Mouse (Mus musculus) MEL (cell line): ENCODE results near the gene Zfp324. TPM values are rescaled to one million over a fixed set of nuclear protein-coding genes. Genes with fewer than 3 reads are reported as not detected.
A peak's percentile ranks its signal among the peaks of the same experiment; 100 is the strongest.

Source experiments
- DNase-seq: peaks from one replicate; pipeline ENCODE4 v3.0.0; 2011; ENCODE audit warnings: low read depth, low spot score
- H3K27ac ChIP-seq: 2 replicates; pipeline ENCODE4 v1.5.1; 2012; ENCODE audit warnings: low read depth, mild to moderate bottlenecking, control low read depth, low read length, moderate library complexity; ENCODE audit not compliant: control insufficient read depth
- H3K27me3 ChIP-seq, 2 experiments: fragments of 150-350 bp in 1 of 2; sonication (generic) in 1 of 2; 2 replicates each; pipeline ENCODE4 v1.6.1; 2012; ENCODE audit warnings: low read length in 2 of 2, mild to moderate bottlenecking in 2 of 2, improper control_type of control experiment in 1 of 2, moderate library complexity in 1 of 2; ENCODE audit not compliant: insufficient read depth in 2 of 2, control insufficient read depth in 1 of 2
- H3K36me3 ChIP-seq, 2 experiments: 2 replicates each; pipeline ENCODE4 v1.6.1; 2012 to 2014; ENCODE audit warnings: low read length in 2 of 2, improper control_type of control experiment in 1 of 2, inconsistent platforms in 1 of 2, mild to moderate bottlenecking in 1 of 2; ENCODE audit not compliant: insufficient read depth in 2 of 2, control insufficient read depth in 1 of 2
- H3K4me1 ChIP-seq, 2 experiments: fragments of 150-350 bp in 1 of 2; sonication (generic) in 1 of 2; 2 replicates each; pipeline ENCODE4 v1.6.1; 2012; ENCODE audit warnings: low read length in 2 of 2, improper control_type of control experiment in 1 of 2, mild to moderate bottlenecking in 1 of 2; ENCODE audit not compliant: insufficient read depth in 2 of 2, control insufficient read depth in 1 of 2
- H3K4me3 ChIP-seq, 2 experiments: fragments of 150-350 bp in 1 of 2; sonication (generic) in 1 of 2; 2 replicates each; pipeline ENCODE4 v1.5.1; 2012; ENCODE audit warnings: low read depth in 2 of 2, low read length in 2 of 2, mild to moderate bottlenecking in 2 of 2, moderate library complexity in 2 of 2, control low read depth in 1 of 2, improper control_type of control experiment in 1 of 2; ENCODE audit not compliant: control insufficient read depth in 1 of 2, insufficient read depth in 1 of 2
- H3K79me2 ChIP-seq: 2 replicates; pipeline ENCODE4 v1.6.1; 2012; ENCODE audit warnings: mild to moderate bottlenecking, low read length, moderate library complexity; ENCODE audit not compliant: control insufficient read depth, poor library complexity, insufficient read depth
- H3K9ac ChIP-seq: 2 replicates; pipeline ENCODE4 v1.6.1; 2012; ENCODE audit warnings: low read depth, mild to moderate bottlenecking, control low read depth, low read length, moderate library complexity; ENCODE audit not compliant: control insufficient read depth, poor library complexity, severe bottlenecking
- H3K9me3 ChIP-seq: fragments of 150-350 bp; sonication (generic); replicated peaks from 2 replicates; pipeline ENCODE4 v1.6.1; 2012; ENCODE audit warnings: mild to moderate bottlenecking, low read length, improper control_type of control experiment, moderate library complexity; ENCODE audit not compliant: insufficient read depth
- BHLHE40 ChIP-seq: IDR thresholded peaks from 2 replicates; pipeline ENCODE4 v1.6.1; 2012; ENCODE audit warnings: low read depth, mild to moderate bottlenecking, inconsistent platforms, low read length, improper control_type of control experiment, borderline replicate concordance
- CHD1 ChIP-seq: IDR thresholded peaks from 2 replicates; pipeline ENCODE4 v1.6.1; 2012; ENCODE audit warnings: low read depth, mild to moderate bottlenecking, inconsistent platforms, low read length, improper control_type of control experiment
- CHD2 ChIP-seq: IDR thresholded peaks from 2 replicates; pipeline ENCODE4 v1.6.1; 2011; ENCODE audit warnings: low read length, improper control_type of control experiment
- CTCF ChIP-seq, 3 experiments: IDR thresholded peaks in 2 of 3; conservative IDR thresholded peaks in 1 of 3; 2 replicates each; pipeline ENCODE4 v1.5.1; 2011 to 2012; ENCODE audit warnings: low read length in 3 of 3, low read depth in 2 of 3, mild to moderate bottlenecking in 2 of 3, improper control_type of control experiment in 1 of 3, inconsistent platforms in 1 of 3, mixed read lengths in 1 of 3, moderate library complexity in 1 of 3; ENCODE audit not compliant: control insufficient read depth in 1 of 3, insufficient read depth in 1 of 3, poor library complexity in 1 of 3, severe bottlenecking in 1 of 3
- E2F4 ChIP-seq: IDR thresholded peaks from 2 replicates; pipeline ENCODE4 v1.6.1; 2011; ENCODE audit warnings: low read depth, low read length, improper control_type of control experiment, borderline replicate concordance
- ELF1 ChIP-seq: IDR thresholded peaks from 2 replicates; pipeline ENCODE4 v1.6.1; 2014; ENCODE audit warnings: low read depth, mild to moderate bottlenecking, inconsistent platforms, low read length, improper control_type of control experiment, moderate library complexity
- EP300 ChIP-seq, 2 experiments: IDR thresholded peaks; 2 replicates each; pipeline ENCODE4 v1.6.1; 2011; ENCODE audit warnings: improper control_type of control experiment in 2 of 2, low read length in 2 of 2, low read depth in 1 of 2, mild to moderate bottlenecking in 1 of 2
- KAT2A ChIP-seq: conservative IDR thresholded peaks from 2 replicates; pipeline ENCODE4 v1.6.1; 2012; ENCODE audit warnings: low read depth, low read length, improper control_type of control experiment, inconsistent platforms
- MAX ChIP-seq: IDR thresholded peaks from 2 replicates; pipeline ENCODE4 v1.6.1; 2011; ENCODE audit warnings: low read length, improper control_type of control experiment
- MAZ ChIP-seq: IDR thresholded peaks from 2 replicates; pipeline ENCODE4 v1.6.1; 2012; ENCODE audit warnings: low read depth, mild to moderate bottlenecking, inconsistent platforms, low read length, improper control_type of control experiment
- MEF2A ChIP-seq: IDR thresholded peaks from 2 replicates; pipeline ENCODE4 v1.6.1; 2014; ENCODE audit warnings: low read depth, mild to moderate bottlenecking, inconsistent platforms, low read length, improper control_type of control experiment; ENCODE audit not compliant: poor library complexity, insufficient replicate concordance, severe bottlenecking; ENCODE audit errors: extremely low read depth
- MXI1 ChIP-seq: IDR thresholded peaks from 2 replicates; pipeline ENCODE4 v1.6.1; 2011; ENCODE audit warnings: mild to moderate bottlenecking, low read depth, low read length, improper control_type of control experiment
- MYB ChIP-seq: IDR thresholded peaks from 2 replicates; pipeline ENCODE4 v1.6.1; 2011; ENCODE audit warnings: mild to moderate bottlenecking, low read depth, low read length, improper control_type of control experiment
- MYC ChIP-seq: IDR thresholded peaks from 2 replicates; pipeline ENCODE4 v1.6.1; 2011; ENCODE audit warnings: low read depth, mild to moderate bottlenecking, low read length, improper control_type of control experiment, moderate library complexity
- NELFE ChIP-seq: IDR thresholded peaks from 2 replicates; pipeline ENCODE4 v1.6.1; 2011; ENCODE audit warnings: low read depth, low read length, improper control_type of control experiment
- NRF1 ChIP-seq: IDR thresholded peaks from 2 replicates; pipeline ENCODE4 v1.6.1; 2014; ENCODE audit warnings: low read depth, mild to moderate bottlenecking, inconsistent platforms, low read length, improper control_type of control experiment, moderate library complexity; ENCODE audit not compliant: poor library complexity, insufficient read depth, severe bottlenecking
- POLR2A ChIP-seq, 2 experiments: IDR thresholded peaks; 2 replicates each; pipeline ENCODE4 v1.6.1; 2011 to 2012; ENCODE audit warnings: low read length in 2 of 2, mild to moderate bottlenecking in 2 of 2, control low read depth in 1 of 2, improper control_type of control experiment in 1 of 2, low read depth in 1 of 2, moderate library complexity in 1 of 2; ENCODE audit not compliant: control insufficient read depth in 1 of 2, insufficient read depth in 1 of 2, poor library complexity in 1 of 2
- POLR2AphosphoS5 ChIP-seq: IDR thresholded peaks from 2 replicates; pipeline ENCODE4 v1.6.1; 2012; ENCODE audit warnings: low read depth, borderline replicate concordance, mild to moderate bottlenecking, inconsistent platforms, low read length, moderate library complexity, mixed read lengths
- RAD21 ChIP-seq: IDR thresholded peaks from 2 replicates; pipeline ENCODE4 v1.6.1; 2011; ENCODE audit warnings: mild to moderate bottlenecking, low read depth, low read length, improper control_type of control experiment
- SIN3A ChIP-seq: IDR thresholded peaks from 2 replicates; pipeline ENCODE4 v1.6.1; 2012; ENCODE audit warnings: low read length, improper control_type of control experiment, inconsistent platforms
- SMC3 ChIP-seq: IDR thresholded peaks from 2 replicates; pipeline ENCODE4 v1.6.1; 2011; ENCODE audit warnings: low read depth, low read length, improper control_type of control experiment
- TAL1 ChIP-seq: IDR thresholded peaks from 2 replicates; pipeline ENCODE4 v1.6.1; 2012; ENCODE audit warnings: mild to moderate bottlenecking, inconsistent platforms, low read length, moderate library complexity, mixed read lengths
- TBP ChIP-seq: IDR thresholded peaks from 2 replicates; pipeline ENCODE4 v1.8.0; 2011; ENCODE audit warnings: low read depth, low read length, improper control_type of control experiment
- TCF12 ChIP-seq: IDR thresholded peaks from 2 replicates; pipeline ENCODE4 v1.6.1; 2014; ENCODE audit warnings: low read depth, mild to moderate bottlenecking, inconsistent platforms, low read length, improper control_type of control experiment, moderate library complexity
- UBTF ChIP-seq: IDR thresholded peaks from 2 replicates; pipeline ENCODE4 v1.6.1; 2012; ENCODE audit warnings: low read depth, mild to moderate bottlenecking, inconsistent platforms, low read length, improper control_type of control experiment, moderate library complexity, borderline replicate concordance; ENCODE audit not compliant: insufficient read depth
- USF1 ChIP-seq: IDR thresholded peaks from 2 replicates; pipeline ENCODE4 v1.6.1; 2014; ENCODE audit warnings: low read depth, mild to moderate bottlenecking, inconsistent platforms, low read length, improper control_type of control experiment, moderate library complexity
- USF2 ChIP-seq, 2 experiments: IDR thresholded peaks; 2 replicates each; pipeline ENCODE4 v1.6.1; 2011 to 2012; ENCODE audit warnings: improper control_type of control experiment in 2 of 2, low read length in 2 of 2, borderline replicate concordance in 1 of 2, inconsistent platforms in 1 of 2, low read depth in 1 of 2, mild to moderate bottlenecking in 1 of 2; ENCODE audit not compliant: insufficient read depth in 1 of 2
- ZC3H11A ChIP-seq: IDR thresholded peaks from 2 replicates; pipeline ENCODE4 v1.6.1; 2012; ENCODE audit warnings: low read depth, mild to moderate bottlenecking, inconsistent platforms, low read length, improper control_type of control experiment
- ZNF384 ChIP-seq: IDR thresholded peaks from 2 replicates; pipeline ENCODE4 v1.6.1; 2012; ENCODE audit warnings: low read depth, mild to moderate bottlenecking, inconsistent platforms, low read length, improper control_type of control experiment
- polyA plus RNA-seq, 2 experiments: library from polyadenylated mRNA; stranded (reverse) in 1 of 2; unstranded in 1 of 2; fragments of >175 nt in 1 of 2; fragments of >200 nt in 1 of 2; gene quantifications; 2 replicates each; pipeline versions ENCODE4 v1.2.1 to v1.2.4; 2012; ENCODE audit warnings: low replicate concordance in 2 of 2, low read depth in 1 of 2; ENCODE audit not compliant: insufficient read length in 2 of 2, insufficient read depth in 1 of 2, missing spikeins in 1 of 2
- total RNA-seq: library from RNA; depleted of rRNA; stranded (reverse); fragments of 300-350 nt; gene quantifications from 2 replicates; pipeline ENCODE4 v1.2.3, GENCODE M21; 2012

Zfp324 gene
- total and polyA plus RNA-seq, 3 experiments = 5.2 to 9.9 TPM; not detected in 1

DNA sequence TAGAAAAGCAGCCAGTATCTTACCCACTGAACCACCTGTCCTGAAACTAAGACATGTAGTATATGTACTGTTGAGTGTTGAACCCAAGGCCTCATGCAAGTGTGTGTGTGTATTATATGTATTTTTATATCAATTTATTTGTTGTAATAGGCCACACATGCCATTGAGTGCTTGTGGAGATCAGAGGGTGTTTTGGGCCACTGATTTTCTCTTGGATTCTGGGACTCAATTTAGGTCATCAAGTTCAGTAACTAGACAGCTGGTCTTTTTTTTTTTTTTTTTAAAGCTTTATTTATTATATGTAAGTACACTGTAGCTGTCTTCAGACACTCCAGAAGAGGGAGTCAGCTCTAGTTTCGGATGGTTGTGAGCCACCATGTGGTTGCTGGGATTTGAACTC lies 49.6 kb downstream of the Zfp324 start:
- Histone ChIP-seq H3K27me3 (peaks cover 9 to 13% of the 10 kb centered on the region in 2 experiments), H3K9ac (no peak overlapping the region), H3K79me2 (no peaks in the 10 kb centered on the region; the same call in 1 of the 2 replicates), H3K36me3 (no peaks in the 10 kb centered on the region), H3K9me3 (no peaks in the 10 kb centered on the region), H3K4me1 (peaks cover 0 to 10% of the 10 kb centered on the region in 2 experiments; a peak in 3 of 4 replicates), H3K4me3 (no peak overlapping the region), H3K27ac (no peak overlapping the region)
- TF ChIP-seq ZNF384 (peak; percentile 60), RAD21 (no peak)
- DNase-seq = no peak

DNA sequence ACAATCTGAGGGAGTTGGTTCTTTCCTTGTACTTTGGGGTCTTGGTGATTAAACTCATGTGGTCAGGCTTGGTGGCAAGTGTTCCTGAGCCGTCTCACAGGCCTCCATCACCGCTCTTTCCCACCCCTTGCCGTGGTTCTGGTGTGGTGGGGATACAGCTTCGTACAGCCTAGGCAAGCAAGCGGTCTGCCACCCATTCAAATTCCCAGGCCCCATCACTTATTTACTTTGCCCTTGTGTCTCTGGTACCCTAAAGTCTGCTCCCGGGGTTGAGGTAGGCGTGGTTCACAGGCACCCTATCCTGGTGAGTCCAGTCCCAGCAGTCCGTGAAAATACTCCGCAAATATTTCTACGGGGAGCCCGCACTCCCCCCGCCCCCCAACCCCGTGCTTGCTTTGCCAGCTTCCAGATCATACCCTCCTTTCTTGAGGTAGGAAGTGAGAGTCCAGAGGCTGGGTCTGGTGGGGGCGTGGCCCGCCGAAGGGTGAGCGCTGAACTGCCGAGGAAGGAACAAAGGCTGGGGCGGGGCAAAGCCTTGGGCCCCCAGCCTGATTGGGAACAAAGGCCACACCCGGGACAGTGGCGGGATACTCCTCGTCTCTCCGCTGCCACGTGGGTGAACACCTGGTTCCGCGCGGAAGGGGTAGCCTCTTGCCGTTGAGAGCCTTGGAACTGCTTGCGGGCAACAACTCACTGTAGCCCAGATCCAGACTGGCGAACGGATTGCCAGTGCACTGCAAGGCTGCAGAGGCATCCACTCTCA lies 57.3 kb downstream of the Zfp324 start:
- Histone ChIP-seq H3K9me3 (no peaks in the 10 kb centered on the region), H3K79me2 (peaks cover 32% of the 10 kb centered on the region), H3K9ac (peak overlapping the region; percentile 66), H3K36me3 (peaks cover 21 to 22% of the 10 kb centered on the region in 2 experiments), H3K27me3 (peaks cover 2 to 10% of the 10 kb centered on the region in 2 experiments; a peak in 3 of 4 replicates), H3K27ac (peak overlapping the region; percentile 85), H3K4me3 (peak overlapping the region; percentile 82 to 86), H3K4me1 (peaks cover 2 to 23% of the 10 kb centered on the region in 2 experiments; a peak in 3 of 4 replicates)
- peak; percentile 93 for DNase-seq
- TF ChIP-seq ZNF384 = no peak
- peak in 1 of 2 experiments; percentile 19; a peak in 1 of 4 replicates for TF ChIP-seq EP300 (IDR thresholded peaks at IDR 0.05; ENCODE audit: low read depth in 1 of 2, low read length in 2 of 2)
- peak in 1 of 2 experiments; percentile 45; a peak in 2 of 4 replicates for TF ChIP-seq POLR2A (IDR thresholded peaks at IDR 0.05; ENCODE audit: control insufficient read depth in 1 of 2, insufficient read depth in 1 of 2, low read depth in 1 of 2, low read length in 2 of 2, poor library complexity in 1 of 2)
- 0 out of 2 replicates have a peak, but pooled peaks have one; percentile 24 for TF ChIP-seq TCF12
- no peak for TF ChIP-seq NRF1
- peak; percentile 73 for TF ChIP-seq USF1
- peak; percentile 74; the same call in 1 of the 2 replicates for TF ChIP-seq MYC
- TF ChIP-seq MAX = peak; percentile 98
- TF ChIP-seq MAZ = no peak
- 0 out of 2 replicates have a peak, but pooled peaks have one; percentile 28 for TF ChIP-seq ELF1
- no peak for TF ChIP-seq ZC3H11A
- peak; percentile 69; the same call in 1 of the 2 replicates for TF ChIP-seq SIN3A
- no peak for TF ChIP-seq CHD2
- no peak for TF ChIP-seq TBP
- TF ChIP-seq CTCF (IDR thresholded peaks at IDR 0.05 in 2 of 3, conservative IDR thresholded peaks at IDR 0.05 in 1 of 3; ENCODE audit: control insufficient read depth in 1 of 3, insufficient read depth in 1 of 3, low read depth in 2 of 3, low read length in 3 of 3, poor library complexity in 1 of 3, severe bottlenecking in 1 of 3) = no peak
- peak; percentile 52 for TF ChIP-seq NELFE
- TF ChIP-seq SMC3 = no peak
- TF ChIP-seq KAT2A = no peak
- no peak for TF ChIP-seq CHD1
- TF ChIP-seq MXI1 = peak; percentile 94
- TF ChIP-seq MEF2A = no peak
- no peak for TF ChIP-seq POLR2AphosphoS5
- no peak for TF ChIP-seq MYB
- TF ChIP-seq USF2 (IDR thresholded peaks at IDR 0.05; ENCODE audit: borderline replicate concordance in 1 of 2, insufficient read depth in 1 of 2, low read depth in 1 of 2, low read length in 2 of 2) = no peak
- no peak for TF ChIP-seq RAD21
- TF ChIP-seq UBTF = no peak
- no peak for TF ChIP-seq BHLHE40
- TF ChIP-seq TAL1 = no peak
- TF ChIP-seq E2F4 = no peak
